Mouse (Mus musculus) thymus, adult 18-20 months (tissue): ENCODE data around the gene Cmbl.
A peak's percentile ranks its signal among the peaks of the same experiment; 100 is the strongest.

Experiments
- DNase-seq, 2 experiments: peaks; one replicate each; pipeline ENCODE4 v3.0.0; 2022; ENCODE audit warnings: mixed read lengths in 2 of 2

Cmbl gene

DNA sequence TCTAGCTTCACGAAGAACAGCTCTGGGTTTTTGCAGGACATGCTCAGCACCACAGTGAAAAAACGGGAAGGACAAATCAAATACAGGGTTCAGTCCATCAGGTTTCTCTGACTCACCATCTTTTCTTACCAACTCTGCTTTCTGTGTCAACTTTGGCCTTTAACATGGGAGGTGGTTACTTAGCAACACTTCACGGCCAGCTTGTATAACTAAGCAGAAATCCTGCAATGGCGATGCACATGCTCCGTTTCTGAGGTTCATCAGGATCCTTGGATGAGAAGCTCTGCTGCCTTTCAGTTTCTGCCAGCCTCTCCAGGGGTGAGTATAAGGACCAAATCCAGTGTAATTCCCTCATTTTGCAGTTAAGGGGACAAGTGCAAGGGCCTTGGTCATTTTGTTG lies at the start of gene Cmbl:
TSS of gene Cmbl (plus strand) at position 206 of the 400 bp plus-strand sequence.
- DNase-seq, result no peak

DNA sequence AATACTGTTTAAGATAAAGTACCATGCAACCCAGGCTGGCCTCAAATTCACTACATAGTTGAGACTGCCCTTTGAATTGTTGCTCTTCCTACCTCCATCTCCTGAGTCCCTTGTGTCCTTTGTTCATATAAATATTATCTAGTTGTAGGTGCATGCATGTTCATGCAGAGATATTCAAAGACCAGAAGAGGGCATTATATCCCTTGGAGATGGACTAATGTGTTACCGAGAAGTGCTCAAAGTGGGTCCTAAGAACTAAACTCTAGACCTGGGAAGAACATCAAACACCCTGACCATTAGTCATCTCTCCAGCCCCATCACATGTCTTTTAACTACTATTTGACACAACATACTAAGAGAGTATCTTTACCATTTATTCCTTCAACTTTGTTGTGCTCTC lies 48.0 kb upstream of the Cmbl start:
- DNase-seq, result no peak

DNA sequence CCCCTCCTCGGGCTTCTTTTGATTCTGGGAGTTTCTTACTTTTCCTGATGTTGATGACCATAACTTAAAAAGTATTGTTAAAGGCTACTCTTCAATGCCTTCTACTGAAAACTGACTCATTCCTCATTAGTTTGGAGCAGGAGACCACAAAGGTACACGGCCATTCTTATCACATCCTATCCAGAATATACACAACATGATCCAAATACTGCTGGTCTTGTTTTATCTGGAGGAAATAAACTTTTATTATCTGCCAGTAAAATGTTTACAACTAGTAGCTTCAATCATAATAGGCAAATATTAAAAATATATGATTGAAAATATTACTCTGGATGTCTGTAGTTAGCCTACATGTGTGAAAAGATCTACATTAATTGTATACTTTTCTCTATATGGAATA lies 46.8 kb upstream of the Cmbl start:
- no peak for DNase-seq

DNA sequence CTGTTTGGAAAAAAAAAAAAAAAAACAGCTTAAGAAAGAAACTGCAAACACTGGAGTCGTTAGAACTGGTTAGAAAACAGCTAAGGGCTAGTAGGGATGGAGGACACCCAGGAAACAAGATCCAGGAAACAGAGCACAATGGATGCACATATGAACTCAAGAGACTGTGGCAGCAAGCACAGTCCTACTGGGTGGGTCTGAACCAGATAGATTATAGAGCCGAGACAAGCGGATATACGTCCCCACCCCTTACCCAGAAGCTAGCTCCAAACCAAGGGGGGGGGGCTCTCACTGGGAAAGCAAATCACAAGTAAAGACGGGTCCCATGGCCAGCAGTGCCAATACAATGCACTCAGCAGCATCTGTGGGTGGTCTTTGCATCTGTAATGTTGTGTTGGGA lies 46.2 kb upstream of the Cmbl start:
- no peak for DNase-seq

DNA sequence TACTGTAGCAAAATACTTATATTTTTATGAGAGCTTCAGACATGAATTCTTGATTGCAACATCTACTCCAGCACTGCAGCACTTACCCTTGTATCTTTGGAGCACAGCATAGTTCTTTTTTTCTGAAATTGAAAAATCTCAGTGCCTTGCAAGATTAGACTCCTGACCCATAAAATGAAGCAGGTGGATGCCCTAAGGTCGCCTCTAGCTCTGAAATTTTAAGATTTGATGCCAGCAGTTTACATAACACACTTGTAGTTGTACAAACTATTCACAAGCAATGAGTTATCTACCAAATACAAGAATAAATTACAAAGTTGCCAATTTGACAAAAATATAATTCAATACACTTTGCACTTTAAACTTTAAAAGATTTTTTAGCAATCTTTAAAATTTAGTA lies 38.7 kb upstream of the Cmbl start:
- DNase-seq, result no peak

DNA sequence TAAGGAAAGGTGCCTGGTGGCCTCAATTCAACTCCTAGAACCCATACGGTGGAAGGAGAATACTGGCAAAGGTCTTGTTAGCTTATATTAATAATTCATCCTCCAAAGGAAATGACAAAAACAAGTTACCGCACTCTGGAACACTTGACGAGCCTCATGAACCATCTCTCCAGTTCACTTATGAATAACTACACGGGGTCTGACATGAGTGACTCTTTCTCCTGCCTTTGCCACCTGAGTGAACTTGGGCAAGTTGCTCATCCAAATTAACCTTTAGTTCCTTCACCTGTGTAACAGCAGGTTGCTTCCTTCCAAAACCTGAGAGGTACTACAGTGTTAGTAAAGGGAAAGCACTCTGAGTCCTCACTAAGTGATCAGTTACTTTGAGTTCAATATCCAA lies 36.7 kb upstream of the Cmbl start:
- no peak for DNase-seq

DNA sequence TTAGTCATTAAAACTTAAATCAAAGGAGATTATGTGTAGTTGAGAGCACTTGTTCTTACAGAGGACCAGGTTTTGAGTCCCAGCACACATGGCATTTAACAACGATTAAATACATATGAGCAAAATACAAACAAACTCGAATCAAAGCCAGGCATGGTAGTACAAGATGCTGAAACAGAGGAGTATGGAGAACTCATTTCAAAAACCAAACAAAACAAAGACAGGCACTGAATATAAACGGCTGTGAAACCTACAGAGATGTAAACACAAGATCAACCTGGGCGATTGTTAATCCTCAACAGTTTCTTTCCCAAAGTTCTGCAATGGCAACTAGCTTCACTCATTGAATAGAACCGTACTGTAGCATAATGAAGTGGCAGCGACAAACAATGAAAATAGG lies 36.1 kb upstream of the Cmbl start:
- no peak for DNase-seq

DNA sequence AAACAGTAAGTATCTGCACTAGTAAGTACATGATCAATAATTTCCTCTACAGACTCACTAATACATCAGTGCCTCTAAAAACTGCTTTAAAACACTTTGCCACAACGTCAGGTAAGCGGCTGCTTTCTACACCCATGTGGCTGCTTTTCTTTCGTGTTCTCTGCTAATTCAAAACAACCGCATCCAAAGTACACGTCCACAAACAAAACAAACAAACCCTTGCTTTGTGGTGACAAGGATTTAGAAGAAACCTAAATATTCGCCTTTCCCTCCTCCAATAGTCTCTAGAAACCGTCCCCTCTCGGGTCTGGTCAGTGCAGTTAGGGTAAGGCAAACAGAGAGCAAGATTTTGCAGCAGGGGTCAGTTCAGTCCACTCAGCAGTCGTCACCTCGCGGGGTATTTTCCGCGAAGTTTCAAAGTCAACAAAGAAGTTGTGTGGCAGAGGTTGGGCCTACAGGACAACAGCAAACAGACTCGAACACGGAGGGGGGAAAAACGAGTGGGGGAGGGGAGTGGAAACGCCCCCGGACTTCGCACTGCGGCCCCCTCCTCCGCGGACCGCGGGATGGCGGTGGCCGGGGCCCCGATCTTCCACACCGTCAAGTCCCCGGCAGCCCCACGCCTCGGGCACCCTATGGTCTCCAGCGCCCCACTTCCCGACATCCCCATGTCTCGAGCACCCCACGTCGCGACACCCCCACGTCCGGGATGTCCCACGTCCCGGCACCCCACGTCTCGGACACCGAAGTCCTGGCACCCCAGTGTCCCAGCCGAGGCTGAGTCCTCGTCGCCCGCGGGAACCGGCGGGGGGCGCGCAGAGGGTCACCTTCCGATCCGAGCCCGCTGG lies 35.2 kb upstream of the Cmbl start:
- DNase-seq, result peak; percentile 60 to 63

DNA sequence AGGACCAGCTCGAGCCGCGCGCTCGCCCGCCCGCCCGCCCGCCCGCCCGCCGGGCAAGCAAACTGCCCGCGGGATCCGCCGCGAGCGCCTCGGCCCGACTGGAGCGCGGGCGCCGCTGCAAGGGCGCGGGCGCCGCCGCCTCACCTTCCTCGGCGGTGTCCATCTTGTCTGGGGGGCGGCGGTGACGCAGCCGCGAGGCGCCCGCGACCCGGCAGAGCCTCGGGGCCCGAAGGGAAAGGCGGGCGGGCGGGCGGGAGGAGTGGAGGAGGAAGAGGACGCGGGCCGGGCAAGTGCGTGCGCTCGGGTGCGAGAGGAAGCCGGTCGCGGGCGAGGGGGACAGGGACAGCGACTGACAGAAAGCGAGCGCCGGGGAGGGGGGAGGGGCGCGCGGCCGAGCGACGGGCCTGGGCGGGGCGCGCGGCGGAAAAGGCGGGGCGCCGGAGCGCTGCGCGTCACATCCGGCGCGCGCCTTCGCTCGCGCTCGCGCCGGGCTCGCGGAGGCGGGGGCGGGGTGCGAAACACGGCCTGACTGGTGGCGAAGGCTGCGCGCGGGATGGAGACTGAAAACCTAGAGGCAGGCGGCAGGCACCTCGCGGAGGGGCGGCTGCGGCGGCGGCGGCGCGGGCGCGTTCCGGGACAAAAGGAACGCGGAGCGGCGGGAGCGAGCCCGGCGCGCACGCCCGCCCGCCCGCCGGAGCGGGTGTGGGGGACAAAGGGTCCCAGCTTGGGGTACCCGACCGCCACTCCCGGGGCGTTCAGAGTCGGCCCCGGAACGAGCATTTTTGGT lies 34.3 kb upstream of the Cmbl start, which contains the start of gene March6:
TSS of gene March6 (minus strand) at position 395 of the 787 bp plus-strand sequence.
- DNase-seq, result peak; percentile 81 to 84

DNA sequence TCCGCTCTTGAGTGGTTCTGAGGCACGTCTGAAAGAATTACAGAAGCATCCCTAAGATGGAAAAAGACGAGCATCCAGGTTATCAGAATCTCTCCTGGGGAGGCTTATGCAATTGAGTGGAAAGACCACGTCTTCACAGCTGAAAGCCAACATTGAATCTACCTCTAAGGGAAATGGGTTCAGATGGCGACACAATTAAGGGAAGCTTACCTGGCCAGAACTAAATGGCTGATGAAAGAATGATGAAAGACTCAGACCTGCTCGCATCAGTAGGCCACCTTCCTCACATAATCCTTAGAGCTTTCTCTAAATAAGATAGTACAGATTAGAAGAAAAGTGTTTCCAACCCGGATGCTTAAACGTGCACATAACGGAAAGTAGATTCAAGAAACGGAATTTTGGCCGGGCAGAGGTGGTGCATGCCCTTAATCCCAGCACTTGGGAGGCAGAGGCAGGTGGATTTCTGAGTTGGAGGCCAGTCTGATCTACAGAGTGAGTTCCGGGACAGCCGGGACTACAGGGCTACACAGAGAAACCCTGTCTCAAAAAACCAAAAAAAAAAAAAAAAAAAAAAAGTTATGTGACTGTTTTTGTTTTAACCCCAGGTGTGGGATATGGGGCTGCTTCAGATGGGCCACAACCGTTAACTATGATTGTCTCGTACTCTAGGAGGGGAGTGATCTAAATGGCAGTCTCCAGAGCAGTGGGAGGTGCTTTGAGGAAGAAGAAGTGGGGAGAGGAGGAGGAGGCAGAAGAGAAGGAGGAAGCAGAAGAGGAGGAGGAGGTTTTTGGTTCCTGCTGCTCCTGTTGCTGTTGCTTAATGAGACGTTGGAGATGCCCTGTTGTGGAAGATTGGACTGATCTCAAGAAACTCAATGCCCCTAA lies 33.5 kb upstream of the Cmbl start:
- DNase-seq, result peak in 1 of 2 experiments; percentile 40

DNA sequence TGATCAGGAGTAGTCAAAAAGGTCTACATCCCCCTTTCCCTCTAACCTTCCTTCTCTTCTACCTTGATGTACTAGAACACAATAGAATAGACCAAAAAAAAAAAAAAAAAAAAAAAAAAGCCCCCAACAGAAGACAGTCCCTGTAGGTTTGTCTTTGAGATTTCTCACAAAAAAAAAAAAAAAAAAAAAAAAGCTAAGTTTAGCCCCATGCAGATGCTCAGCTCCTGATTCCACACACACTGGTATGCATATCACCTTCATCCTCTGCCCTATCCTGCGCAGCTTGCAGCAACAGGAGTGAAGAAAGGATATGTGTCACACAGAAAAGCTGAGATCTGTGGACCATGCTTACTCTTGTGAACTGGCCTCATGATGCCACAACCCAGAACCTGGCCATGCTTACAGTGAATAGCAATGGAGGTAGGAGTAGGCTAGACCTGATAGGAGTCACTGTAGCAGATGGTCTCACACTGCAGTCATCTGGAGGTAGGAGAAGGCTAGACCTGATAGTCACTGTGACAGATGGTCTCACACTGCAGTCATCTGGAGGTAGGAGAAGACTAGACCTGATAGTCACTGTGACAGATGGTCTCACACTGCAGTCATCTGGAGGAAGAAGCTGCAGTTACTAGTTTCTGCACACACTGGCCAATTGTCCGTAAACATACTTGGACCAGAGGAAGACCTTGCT lies 32.7 kb upstream of the Cmbl start:
- no peak for DNase-seq

DNA sequence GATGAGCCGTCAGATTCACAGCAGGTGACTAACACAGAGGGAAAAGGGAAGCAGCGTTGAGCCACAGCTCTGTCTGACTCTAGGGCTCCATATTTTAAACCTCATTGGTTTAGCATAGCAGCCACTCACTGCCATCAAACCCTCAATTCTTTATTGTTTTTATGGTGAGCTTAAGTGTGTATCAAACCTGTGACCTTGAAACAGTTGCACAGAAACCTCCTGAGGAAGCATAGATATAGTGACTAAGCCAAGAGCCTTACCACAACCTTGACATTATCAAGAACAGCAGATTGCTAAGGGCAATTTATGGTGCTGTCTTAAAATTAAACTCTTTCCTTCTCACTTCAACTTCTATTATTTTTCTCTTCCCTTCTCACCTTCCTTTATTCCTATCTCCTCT lies 31.7 kb upstream of the Cmbl start:
- DNase-seq, result no peak

DNA sequence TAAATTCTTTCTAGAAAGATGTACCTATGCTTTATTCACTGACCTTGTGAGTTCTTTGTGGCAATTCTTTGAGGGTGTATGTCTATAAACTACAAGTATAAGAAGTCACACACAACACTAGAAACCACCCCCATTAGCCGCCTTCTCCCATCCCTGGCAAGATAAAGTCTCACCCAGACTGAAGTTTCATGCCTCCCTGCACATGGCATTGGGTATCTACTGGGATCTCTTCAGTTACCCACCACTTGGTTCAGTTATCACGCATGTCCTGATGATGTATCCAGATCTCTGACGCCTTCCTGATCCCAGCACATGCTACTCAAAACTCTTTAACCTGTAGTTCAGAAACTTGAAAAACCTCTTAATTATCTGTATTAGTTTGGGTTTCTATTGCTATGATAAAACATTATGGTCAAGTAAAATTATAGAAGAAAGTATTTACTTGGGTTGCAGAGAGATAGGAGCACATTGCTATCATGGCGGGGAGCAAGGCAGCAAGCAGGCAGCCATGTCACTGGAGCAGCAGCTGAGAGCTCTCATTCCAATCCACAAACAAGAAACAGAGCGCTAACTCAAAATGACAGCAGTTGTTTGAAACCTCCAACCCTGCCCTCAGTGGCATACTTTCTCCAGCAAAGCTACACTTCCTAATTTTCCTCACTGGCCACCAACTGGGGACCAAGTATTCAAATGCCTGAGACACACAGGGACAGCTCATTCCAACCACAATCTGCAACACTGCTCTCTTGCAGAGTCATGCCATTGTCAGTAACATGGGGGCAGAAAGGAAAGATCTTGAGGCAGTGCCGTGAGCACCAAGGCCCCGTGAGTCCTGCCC lies 30.5 kb upstream of the Cmbl start:
- DNase-seq, result no peak

DNA sequence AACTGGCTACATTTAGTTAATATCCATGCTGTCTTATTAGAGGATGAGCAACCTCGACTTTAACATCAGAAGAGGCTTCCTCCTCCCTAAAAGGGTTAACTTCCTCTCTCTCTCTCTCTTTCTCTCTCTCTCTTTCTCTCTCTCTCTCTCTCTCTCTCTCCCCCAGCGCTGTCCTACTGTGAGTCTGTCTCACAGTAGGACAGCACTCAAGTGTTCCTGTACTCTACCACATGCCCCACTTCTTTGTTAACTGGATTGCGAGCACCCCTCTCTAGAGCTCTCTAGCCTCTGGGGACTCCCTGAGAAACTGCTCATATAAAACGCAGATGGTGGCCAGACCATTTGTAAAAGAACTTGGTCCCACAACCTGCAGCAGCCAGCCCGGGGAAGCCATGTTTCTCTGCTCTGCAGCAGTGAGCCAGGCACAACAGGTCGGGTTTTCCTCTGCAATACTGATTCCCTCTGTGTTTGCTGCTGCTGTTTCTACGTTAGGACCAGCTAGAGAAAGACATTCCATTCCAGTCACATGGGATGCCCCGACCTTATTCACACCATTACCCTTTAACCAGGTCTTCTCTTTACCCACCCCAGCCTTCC lies 29.8 kb upstream of the Cmbl start:
- no peak for DNase-seq

DNA sequence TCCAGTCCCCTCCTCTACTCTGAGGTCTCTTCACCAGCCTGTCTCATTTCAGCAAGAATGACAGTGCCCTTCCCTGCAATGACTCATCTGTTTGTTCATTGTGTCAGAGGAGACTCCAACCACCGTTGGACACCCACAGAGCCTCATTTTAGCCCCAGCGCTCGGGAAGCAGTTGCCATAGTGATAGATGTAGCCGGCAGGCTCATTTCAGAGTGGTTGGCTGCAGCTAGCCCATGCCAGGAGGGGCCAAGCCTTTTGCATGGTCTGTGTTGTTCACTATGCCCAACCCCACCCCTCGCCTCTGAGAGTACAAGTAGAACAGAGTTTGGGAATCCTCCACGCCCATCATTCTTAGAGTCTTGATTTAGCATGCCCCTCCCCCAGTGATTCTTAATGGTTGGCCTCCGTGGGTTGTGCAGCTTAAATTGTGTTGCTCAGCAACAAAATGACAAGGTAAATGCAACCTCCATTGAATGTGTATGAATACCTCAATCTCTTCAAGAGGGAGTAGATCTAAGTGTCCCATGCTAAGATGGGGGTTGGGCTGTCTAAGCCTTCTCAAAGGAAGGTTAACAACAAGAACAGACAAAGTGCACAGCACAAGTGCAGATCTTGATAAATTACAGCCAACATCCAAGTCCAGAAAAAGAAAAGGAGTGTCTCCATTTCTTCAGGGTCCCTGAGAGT lies 29.0 kb upstream of the Cmbl start:
- no peak for DNase-seq

DNA sequence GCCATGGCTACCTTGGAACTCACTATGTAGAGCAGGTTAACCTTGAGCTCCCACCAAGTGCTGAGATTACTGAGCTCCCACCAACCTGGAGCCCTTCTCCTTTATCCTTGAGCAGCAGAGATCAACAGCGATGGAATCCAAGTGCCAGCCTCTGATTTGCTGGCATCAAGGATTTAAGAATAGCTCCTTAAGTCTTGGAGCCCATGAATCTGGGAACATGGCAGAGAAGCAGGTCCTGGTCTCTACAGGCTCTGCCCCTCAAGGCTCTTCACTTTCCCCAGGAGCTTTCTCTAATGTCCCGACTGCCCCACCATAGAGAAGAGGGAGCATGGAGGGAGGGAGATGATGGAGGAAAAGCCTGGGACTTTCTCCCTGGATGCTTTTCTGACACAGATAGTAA lies 27.5 kb upstream of the Cmbl start:
- DNase-seq, result no peak

DNA sequence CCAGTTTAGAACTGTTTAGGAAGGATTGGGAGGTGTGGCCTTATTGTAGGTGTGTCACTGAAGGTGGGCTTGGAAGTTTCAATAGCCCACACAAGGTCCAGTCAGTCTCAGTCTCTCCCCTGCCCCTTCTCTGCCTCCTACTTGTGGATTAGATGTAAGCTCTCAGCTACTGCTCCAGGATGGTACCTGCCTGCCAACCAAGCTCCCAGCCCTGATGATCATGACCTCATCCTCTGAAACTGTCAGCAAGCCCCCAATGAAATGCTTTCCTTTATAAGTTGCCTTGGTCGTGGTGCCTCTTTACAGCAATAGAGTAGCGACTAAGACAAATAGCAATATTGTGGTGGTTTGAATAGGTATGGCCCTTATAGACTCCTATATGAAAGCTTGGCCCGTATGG lies 26.8 kb upstream of the Cmbl start:
- DNase-seq, result no peak

DNA sequence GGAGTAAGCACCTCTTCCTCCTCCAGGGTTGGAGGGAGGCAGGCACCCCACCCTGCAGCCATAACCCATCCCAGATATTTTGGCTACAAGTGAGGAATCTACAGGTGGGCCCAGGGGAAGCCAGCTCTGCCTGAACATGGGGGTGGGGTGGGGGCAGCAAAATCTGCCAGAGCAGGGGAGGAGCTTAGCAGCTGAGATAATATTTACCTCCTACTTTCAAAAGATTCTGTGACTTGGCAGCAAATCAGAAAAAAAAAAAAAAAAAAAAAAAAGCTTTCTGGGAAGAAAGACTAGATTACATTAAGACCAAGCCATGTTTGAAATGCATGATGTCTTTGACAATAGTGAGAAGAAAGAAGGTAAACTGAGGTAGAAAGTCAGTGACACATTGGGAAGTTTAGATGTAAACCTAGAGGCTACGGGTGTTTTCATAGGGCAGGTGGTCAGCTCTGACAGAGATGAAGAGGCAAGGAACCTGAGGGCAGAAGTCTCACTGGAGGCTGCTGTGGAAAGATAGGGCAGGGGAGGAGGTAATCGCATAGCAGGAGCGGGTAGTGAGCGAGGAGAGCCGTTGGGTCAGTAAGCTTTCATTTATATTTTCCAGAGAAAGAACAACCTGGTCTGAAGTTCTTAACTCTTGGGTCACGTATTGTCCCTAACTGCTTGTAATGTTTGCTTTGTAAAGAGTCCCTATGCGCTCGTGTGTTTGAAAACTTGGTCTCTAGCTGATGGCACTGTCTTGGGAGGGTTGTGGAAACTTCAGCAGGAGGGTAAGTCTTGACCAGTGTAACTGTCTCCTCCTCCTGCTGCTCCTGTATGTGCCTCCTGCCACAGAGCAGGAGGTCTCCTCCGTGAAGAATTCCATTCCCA lies 25.3 kb upstream of the Cmbl start:
- DNase-seq, result no peak

DNA sequence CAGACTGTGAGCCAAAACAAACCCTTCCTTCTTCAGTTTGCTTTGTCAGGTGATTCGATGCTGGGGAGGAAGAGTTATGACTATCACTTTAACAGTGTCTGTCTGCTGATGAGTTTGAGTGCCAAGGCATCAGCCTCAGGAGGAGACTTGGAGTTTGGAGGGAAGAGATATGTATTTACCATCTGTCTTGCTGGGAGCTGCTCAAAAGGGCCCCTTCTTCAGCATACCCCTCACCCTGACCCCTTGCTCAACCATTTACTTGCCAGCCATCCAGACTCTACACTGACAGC lies 24.7 kb upstream of the Cmbl start:
- no peak for DNase-seq
